11 mouse cellular contexts compared by ENCODE assay signal in the genomic region with DNA sequence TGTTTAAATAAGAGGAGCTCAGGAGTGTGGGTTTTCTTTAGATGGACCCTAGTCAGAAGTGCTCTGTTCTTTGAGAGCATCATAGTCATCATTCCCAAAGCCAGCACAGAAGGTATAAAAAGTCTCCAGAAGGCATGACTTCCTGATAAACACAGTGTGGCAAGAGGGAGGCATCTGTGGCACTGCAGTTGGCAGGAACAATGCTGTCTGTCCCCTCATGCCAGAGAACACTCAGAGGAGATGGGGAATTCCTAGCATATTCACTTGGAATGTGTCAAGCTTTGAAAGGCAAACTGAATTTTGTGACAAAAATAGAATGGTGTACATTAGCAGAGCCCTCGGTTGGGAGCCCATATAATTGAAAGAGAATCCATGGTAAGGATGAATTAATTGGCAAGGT.
DNase-seq lines count a peak whose midpoint lies in the region; ATAC-seq lines count a peak whose summit lies in the region.
"Had no signal": no experiment of that assay in that cellular context is flagged by ENCODE, and none has a peak within 500 bp of the region (broad histone marks: within the 10 kb centered on the region; RNA-seq: fewer than 3 reads in every experiment).

No protein-coding gene starts in this region.

- no peak overlapping the region for H3K4me3 ChIP-seq in heart, embryonic 13.5 days
- no peak overlapping the region for H3K4me3 ChIP-seq in heart, embryonic 11.5 days (ENCODE audit: low read depth, low read length)
- H3K4me3 ChIP-seq: liver, embryonic 13.5 days had no signal

- no peaks in the 10 kb centered on the region for H3K9me3 ChIP-seq in heart, embryonic 13.5 days
- no peaks in the 10 kb centered on the region for H3K9me3 ChIP-seq in heart, embryonic 11.5 days (replicated peaks; ENCODE audit: control insufficient read depth, low read length)
- H3K9me3 ChIP-seq: liver, embryonic 13.5 days had no signal

- 17% methylated on average over 1 of the region's 1 CpGs for WGBS in heart, embryonic 13.5 days
- 42% methylated on average over 1 of the region's 1 CpGs for WGBS in heart, embryonic 11.5 days (ENCODE audit: insufficient replicate concordance)

- H3K9ac ChIP-seq in heart, embryonic 13.5 days: no peak overlapping the region
- no peak overlapping the region for H3K9ac ChIP-seq in heart, embryonic 11.5 days (ENCODE audit: low read depth, low read length)
- H3K9ac ChIP-seq: liver, embryonic 13.5 days had no signal

- H3K4me2 ChIP-seq in heart, embryonic 13.5 days: no peak overlapping the region
- H3K4me2 ChIP-seq in heart, embryonic 11.5 days: no peak overlapping the region
- H3K4me2 ChIP-seq: liver, embryonic 13.5 days had no signal

- H3K27me3 ChIP-seq in heart, embryonic 13.5 days (replicated peaks): no peaks in the 10 kb centered on the region
- H3K27me3 ChIP-seq in heart, embryonic 11.5 days (ENCODE audit: control insufficient read depth, insufficient read depth, low read length): no peaks in the 10 kb centered on the region
- H3K27me3 ChIP-seq: CH12.LX; liver, embryonic 13.5 days had no signal

- peak overlapping the region; percentile 53 for H3K27ac ChIP-seq in heart, embryonic 13.5 days (replicated peaks)
- H3K27ac ChIP-seq in heart, embryonic 11.5 days (ENCODE audit: low read depth, low read length): no peak overlapping the region
- H3K27ac ChIP-seq: liver, embryonic 13.5 days; macrophage had no signal

- ATAC-seq in heart, embryonic 13.5 days (ENCODE audit: extremely low read depth, insufficient number of reproducible peaks, low FRiP score, low TSS enrichment): no peak
- ATAC-seq in heart, embryonic 11.5 days (replicated peaks; ENCODE audit: insufficient number of reproducible peaks, low FRiP score, low TSS enrichment): no peak

- DNase-seq in brain, adult 2 months (ENCODE audit: low read depth, low spot score): peak; percentile 79
- DNase-seq in cerebellum, adult 9-10 months: peak; percentile 59
- peak; percentile 13 to 40 for DNase-seq in layer of hippocampus, postnatal 10 days (ENCODE audit: low spot score in 2 of 2)
- no peak for DNase-seq in gastrocnemius, postnatal 10 days
- DNase-seq in thymus, postnatal 4 days: no peak
- DNase-seq: kidney, postnatal 14 days; liver, embryonic 13.5 days had no signal

- H3K4me1 ChIP-seq in heart, embryonic 13.5 days: peaks cover 22% of the 10 kb centered on the region
- peaks cover 7% of the 10 kb centered on the region; the same call in 1 of the 2 replicates for H3K4me1 ChIP-seq in heart, embryonic 11.5 days (ENCODE audit: control insufficient read depth, insufficient read depth, low read length)
- H3K4me1 ChIP-seq: liver, embryonic 13.5 days had no signal

- no peaks in the 10 kb centered on the region for H3K36me3 ChIP-seq in heart, embryonic 13.5 days
- H3K36me3 ChIP-seq in heart, embryonic 11.5 days (ENCODE audit: control insufficient read depth, insufficient read depth, low read length): no peaks in the 10 kb centered on the region
- H3K36me3 ChIP-seq: liver, embryonic 13.5 days had no signal

Comparison
In these comparisons a context has a peak if more than half of its experiments do, and no peak if none do; other contexts are left out.
1. DNase-seq: peak in brain, adult 2 months (single experiment), cerebellum, adult 9-10 months (single experiment) and layer of hippocampus, postnatal 10 days (2 of 2); none in gastrocnemius, postnatal 10 days (single experiment) and thymus, postnatal 4 days (single experiment).